Mouse (Mus musculus): ENCODE data around the gene Spen.

The Spen gene

DNA sequence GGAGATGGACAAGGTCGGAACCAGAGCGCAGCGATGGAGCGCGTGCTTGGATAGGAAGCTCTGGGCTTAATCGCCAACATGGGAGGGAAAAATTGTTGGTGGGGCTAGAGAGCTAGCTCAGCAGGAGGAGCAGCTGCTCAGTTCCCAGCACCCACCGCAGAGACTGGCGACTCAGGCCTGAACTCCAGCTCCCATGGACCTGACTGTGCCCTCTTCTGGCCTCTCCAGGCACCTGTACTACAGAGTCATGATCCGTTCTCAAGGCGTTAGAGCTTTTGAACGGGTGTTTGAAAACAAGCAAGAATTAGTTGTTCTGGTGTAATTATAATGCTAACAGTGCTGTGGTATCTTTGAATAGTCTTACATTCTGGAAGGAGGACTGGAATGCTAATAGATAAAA, 9.5 kb downstream of the Spen start:
- DNase-seq = no peak

DNA sequence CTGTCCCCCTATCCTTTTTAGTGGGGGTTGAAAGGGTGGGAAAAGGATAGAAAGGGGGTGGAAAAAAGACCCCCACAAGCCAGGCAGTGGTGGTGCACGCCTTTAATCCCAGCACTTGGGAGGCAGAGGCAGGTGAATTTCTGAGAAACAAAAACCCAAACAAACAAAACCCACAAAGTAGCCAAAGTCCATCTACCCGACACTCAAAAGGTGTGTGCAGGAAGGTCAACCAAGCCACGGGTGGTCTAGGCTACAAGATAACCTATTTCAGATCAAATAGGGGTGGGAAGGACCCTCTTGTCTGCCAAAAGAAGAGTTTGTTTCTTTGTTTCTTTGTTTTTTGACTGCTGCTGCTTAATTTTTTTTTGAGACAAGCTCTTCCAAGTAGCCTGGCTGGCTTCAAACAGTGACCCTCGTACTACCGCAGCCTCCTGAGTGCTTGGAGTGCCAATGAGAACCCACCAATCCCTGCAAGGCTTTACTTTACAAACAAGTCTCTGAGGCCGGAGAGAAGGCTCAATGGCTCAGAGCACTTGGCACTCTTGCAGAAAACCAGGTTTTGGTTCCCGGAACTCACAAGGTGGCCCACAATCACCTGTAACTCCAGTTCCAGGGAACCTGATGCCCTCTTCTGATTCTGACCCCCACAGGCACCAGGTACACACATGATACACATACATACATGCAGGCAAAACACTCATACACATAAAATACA, 11.3 kb downstream of the Spen start:
- no peak for DNase-seq

DNA sequence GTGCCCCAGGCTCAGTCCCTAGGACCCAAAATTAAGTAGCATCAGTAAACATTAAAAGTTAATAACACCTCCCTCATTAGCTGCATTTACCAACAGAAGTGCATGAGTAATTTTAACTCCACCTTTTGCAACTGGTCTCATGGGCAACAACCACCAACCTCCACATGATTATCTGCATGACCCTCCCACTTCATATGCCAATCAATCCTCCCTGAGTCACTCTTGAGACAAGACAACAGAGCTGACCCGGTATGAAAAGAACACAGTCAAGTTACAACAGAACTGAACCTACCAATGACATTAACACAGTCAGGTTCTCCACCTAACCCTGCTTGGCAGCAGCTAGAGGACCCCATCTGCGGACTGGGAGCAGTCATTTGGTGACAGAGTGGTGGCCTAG, 12.5 kb downstream of the Spen start:
- no peak for DNase-seq

DNA sequence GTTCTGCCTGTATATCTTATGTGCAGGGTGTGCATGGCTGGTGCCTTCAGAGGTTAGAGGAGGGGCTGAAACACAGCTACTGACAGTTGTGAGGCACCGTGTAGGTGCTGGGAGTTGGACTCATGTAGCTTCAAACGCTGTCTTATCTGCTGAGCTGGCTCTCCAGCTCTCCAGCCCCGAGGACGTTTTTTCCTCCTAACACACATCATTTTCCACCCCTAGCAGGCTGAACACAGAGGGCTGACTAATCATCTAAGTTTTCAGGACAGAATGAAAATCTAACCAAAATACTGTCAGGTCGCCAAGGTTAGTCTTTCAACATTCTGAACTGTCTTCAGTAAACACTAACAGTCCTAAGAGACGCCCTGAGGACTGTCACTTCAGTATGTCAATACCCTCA, 13.7 kb downstream of the Spen start:
- no peak for DNase-seq

DNA sequence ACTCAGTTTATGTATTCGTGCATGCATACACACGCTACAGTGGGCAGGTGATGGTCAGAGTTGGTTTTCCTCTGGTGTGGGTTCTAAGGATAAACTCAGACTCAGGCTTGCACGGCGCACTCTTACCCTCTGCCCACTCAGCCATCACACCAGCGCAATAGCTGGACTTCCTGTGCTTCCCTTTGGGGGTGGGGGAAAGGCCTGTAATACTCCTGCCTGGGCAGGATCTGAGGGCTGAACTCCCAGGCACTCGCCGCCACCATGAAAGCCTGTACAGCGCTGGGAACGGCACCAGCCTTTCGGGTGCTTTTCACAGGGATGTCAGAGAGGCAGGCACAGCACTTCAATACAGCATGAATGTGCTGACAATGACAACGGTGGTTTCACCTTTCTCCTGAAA, 15.3 kb downstream of the Spen start:
- DNase-seq = no peak

DNA sequence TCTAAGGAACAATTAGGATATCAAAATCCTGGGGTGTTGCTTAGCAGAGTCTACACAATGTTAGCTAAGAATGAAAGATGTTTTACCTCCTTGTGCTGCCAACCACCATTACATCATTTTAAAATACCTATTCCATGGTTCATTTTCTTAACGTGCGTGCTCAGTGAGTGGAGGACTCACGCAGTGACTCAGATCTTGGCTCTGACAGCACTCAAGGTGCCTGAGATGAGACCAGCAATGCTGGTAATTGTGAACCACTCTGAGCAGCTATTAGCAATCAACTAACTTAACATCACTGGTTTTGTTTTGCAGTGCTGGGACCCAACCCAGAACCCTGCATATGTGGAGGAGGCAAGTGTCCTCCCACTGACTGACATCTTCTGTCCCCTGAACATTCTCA, 20.0 kb downstream of the Spen start:
- no peak for DNase-seq

DNA sequence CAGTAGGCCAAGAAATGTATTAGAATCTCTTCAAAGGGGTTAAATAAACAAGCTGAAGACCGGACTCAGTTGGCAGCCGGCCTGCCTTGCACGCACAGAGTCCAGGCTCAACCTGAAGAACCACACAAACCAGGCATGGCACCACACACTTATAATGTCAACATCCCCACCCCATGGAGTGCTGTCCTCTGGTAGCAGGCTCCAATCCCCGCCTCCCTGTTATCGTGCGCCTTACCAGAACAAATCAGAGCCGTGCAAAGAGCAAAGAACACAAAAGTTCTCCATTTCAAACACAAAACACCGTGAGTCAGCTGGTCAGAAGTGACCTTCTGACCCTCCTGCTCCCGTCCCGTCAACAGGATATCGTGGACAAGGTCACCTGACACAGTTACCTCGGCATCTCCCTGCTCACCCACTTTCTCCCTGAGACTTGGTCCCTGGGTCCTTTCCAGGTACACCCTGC, 24.2 kb downstream of the Spen start:
- no peak for DNase-seq

DNA sequence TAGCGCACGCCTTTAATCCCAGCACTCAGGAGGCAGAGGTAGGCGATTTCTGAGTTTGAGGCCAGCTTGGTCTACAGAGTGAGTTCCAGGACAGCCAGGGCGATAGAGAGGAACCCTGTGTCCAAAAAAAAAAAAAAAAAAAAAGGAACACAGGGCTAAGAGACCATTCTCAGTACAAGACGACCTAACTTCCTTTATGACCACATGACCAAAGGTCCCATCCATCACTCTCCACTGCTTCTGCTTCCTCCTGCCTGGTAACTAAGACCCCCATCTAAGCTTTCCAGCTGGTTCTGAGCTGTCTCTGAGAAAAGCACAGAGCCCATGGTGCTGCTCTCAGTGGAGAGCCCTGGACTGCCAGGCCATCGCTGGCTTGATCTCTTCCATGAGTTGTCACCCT, 26.3 kb downstream of the Spen start:
- DNase-seq = no peak

DNA sequence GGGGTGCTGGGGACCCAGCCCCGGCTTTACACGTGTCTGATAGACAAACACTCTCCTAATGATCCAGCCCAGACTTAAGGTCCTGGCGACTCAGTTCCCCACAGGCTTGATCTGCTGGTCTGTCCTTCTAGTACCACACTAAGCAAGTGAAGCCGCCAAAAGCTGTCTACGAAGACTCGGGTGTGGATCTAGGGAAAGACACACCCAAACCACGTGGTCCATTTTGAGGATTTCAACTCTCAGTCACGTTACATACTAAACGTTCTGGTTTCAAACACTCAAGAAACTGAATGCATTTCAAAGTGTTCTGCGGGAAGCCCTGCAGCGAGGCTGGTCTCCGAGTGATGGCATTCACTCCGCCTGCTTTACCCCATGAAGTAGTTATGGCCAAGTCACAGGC, 27.9 kb downstream of the Spen start:
- DNase-seq = no peak

DNA sequence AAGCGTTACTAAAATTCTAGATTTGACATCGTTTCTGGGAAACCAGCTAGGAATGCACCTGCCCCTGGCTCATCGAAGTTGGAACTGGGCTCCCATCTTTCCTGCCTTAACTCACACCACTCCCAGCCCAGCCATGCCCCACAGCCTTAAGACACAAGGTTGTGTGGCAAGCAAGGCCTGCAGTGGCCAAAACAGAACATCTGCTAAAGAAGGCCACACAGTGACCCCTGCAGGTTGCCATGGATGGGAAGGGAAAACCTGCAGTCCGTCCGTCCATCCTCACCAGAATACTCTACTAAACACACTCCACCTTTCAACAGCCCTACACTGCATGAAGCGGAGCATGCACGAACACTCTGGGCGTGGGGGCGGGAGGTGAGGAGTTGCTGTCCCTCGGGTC, 31.5 kb downstream of the Spen start:
- no peak for DNase-seq

DNA sequence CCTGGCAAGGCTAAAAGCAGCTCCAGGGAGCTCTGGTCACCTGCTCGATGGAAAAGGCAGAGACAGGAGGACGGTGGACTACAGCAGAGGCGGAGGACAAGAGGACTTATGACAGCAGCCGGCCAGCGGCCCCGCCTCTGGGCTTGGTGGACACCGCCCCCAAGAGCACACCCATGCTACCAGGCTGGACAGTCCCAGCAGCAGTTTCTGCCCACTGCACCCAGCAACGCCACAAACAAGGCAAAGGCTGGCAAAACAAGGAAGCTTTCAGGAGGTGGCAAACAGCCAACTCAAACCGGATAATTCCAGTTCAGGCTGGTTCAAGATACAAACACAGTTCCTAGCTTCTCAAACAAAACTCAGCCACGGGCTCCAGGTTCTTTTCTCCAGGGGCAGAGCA, 32.0 kb downstream of the Spen start:
- no peak for DNase-seq

DNA sequence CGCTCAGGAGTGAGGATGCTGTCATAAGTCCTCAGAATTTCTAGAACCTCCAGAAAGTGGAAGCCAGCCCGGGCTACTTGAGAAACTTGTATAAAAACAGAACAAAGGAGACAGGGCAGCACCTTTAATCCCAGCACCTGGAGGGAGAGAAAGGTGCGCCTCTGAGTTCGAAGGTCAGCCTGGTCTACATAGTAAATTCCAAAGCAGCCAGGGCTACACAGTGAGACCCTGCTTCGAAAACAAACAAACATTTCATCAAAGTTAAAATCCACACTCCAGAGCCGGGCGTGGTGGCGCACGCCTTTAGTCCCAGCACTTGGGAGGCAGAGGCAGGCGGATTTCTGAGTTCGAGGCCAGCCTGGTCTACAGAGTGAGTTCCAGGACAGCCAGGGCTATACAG, 32.6 kb downstream of the Spen start:
- no peak for DNase-seq

DNA sequence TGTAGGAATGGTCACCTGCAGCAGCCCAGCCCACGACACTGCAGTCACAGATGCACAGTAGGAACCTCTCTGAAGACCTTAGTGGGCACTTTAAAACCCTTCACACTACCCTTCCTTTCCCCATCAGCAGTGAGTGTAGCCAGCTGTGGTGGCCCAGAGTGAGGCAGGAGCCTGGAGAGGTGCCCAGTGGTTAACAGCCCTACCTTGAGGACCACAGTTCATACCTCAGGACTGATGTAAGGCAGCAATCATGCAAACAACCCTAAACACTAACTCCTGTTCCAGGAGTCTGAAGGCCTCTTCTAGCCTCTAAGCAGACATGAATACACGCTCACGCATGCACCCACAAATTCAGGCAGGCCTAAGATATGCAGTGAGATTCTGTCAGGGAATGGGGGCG, 33.9 kb downstream of the Spen start:
- no peak for DNase-seq

DNA sequence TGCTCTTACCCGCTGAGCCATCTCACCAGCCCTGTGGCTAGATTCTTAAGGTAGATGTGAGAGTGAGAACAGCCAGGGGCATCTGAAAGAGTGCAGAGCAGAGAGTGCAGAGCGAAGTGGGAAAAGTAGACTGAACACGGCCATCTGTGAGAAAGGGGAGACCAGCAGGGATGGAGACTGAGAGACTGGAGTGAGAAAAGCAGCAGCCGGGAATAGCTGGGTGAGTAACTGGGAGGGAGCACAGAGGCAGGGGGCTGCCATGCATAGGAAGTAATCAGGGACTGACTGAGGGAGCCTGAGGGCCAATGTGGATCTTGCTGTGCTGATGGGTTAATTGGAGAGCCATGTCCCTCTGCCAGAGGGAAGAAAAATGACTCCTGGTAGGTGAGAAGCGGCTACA, 35.7 kb downstream of the Spen start:
- DNase-seq = no peak

DNA sequence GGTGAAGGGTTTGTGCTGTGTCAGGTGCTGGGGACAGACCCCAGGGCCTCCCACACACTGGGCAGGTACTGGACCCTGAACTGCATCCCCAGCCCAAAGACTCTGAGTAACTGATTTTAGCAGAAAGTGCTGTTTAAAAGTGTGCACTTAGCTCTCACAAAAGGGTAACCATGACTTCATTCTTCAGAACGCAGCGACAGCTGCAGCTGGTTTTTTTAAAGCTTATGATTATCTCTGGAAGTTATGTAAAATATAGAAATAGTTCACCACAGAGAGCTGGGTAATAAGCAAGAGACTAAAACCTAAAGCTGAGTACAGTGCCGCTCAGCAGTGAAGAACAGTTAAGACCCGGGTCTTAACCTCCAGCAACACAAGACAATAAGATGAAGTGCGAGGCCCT, 37.3 kb downstream of the Spen start:
- DNase-seq = no peak

DNA sequence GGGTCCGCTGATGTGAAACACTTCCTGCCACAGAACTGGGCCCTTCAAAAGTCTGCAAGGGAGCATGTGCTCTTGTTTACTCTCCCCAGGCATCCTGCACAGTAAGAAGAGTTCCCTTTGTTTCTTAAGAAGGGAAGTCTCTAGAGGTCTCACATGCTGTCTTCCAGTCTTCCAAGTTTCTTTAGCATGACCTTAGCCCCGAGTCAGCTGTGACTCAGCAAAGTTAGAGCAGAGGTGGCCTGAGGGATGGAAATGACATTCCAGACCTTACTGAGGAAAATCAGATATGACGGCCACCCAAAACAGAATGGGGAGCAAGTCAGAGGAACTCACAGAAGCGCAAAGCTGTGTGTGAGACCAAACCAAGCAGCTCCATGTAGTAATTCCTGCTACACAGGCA, 37.8 kb downstream of the Spen start:
- DNase-seq = no peak

DNA sequence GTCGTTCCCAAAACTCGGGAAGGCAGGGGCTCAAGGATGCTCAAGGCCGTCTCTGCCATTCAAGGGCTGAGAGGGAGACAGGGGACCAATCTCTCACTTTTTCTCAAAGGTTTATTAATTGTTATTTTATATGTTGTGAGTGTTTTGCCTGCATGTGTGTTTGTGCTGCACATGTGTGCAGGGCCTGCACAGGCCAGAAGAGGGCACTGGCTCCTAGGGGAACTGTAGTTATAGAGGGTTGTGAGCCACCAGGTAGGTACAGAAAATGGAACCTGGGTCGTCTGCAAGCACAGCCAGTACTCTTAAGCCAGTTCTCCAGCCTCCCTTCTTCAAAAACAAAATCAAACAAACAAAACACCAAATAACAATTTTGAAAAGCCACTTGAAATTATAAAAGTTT, 49.7 kb downstream of the Spen start:
- peak; percentile 47 to 54 for DNase-seq

DNA sequence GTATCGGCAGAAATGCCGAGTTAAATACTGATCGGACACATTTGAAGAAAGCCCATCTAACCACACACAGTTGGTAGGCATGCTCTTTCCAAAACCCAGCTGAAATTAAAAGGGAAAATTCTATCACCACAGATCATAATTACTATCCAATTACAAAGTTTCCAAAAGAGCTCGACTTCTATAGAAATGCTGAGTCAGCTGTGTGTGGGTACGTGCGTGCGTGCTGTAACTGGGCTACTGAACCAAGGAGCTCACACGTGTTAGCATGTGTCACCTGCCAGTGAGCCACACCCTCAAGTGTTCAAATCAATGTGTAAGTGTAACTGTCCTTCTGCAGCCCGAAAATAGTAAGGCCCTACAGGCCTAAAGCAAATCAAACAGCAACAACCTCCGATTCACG, 50.8 kb downstream of the Spen start:
- no peak for DNase-seq

DNA sequence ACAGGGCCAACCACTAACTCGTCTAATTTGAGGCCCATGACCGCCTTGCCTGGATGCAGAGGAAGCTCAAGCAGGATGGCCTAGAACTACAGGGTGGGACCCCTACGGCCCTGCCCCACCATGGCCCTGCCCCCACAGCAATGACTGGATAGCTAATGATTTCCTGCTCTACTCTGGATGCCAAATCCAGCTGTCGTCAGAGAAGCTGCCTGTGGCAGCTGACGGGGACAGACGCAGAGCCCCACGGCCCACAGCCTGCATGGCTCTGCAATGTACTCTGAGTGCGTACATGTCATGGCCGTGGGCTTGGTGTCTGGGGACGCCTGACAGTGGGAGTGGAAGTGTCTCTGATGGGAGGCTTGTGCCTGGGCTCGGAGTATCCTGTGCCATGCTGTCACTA, 54.3 kb downstream of the Spen start:
- DNase-seq = no peak

DNA sequence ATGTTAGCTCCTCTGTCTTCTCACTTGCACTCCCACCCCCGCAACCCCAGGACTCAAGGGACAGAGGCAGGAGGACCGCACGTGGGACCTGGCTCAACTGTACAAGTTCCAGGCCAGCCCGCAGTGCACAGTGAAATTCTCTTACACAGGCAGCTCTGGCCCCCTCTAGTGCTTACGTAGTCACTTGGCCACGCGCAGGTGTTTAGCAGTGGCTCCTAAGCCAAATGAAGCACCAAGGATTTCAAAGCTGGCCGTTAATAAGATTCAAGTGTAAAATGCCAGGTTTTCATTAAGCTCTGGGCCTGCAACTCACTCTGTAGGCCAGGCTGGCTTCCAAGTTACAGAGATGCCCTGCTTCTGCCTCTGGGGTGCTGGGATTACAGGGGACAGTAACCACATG, 59.0 kb downstream of the Spen start:
- no peak for DNase-seq

DNA sequence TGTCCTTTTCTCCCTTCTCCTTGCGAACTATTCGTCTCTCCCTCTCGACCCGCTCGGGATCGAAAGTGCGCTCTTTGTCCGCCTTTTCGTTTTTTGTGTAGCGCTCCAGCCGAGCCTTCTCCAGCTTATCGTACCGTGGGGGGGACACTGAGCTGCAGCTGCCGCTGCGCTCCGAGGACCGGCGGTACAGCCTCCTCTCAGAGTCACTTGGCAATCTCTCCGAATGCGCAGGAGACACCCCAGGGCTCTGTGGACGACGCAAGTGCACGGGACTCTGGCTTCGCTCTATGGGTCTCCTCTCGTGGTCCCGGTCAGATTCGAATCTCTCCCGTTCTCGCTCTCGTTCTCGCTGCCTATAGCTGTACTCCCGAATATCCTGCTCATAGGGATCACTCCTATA, 59.6 kb downstream of the Spen start:
- DNase-seq = no peak

DNA sequence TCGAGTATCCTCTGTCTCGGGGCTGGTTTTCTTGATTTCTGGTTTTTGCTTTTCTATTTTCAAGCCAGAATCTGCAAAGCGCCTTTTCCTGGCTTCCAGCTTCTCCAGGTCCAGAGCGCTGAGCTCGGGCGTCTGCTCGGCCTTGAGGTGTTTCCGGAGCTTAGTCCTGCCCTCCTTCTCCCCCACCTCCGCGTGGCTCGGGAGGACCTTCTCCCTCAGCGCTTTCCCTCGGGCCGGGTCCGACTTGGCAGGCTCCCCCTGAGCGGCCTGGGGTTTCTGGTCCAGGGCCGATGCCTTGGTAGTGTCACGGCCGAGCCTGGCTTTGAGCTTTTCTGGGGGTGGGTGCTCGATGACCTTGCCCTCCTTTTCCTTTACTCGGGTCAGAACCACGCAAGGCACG, 60.2 kb downstream of the Spen start:
- no peak for DNase-seq

DNA sequence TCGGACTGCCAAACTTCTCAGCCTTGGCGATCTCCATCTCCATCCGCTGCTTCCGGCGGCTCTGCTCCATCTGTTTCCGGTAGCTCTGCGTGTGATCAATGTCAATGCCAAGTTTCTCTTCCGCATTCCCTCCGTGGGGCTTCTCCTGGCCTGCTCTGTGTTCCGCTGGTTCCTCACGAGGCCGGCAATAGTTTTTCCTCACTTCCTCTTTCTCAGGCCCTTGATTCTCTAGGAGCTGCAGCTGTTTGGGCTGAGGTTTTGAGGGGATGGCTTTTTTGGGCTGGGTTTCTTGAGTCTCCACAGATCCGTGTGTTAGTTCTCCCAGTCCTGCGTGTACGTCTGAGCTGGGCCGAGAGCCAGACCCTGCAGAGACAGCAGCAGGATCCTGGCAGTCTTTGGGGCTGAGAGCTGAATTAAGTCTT, 60.7 kb downstream of the Spen start:
- no peak for DNase-seq

DNA sequence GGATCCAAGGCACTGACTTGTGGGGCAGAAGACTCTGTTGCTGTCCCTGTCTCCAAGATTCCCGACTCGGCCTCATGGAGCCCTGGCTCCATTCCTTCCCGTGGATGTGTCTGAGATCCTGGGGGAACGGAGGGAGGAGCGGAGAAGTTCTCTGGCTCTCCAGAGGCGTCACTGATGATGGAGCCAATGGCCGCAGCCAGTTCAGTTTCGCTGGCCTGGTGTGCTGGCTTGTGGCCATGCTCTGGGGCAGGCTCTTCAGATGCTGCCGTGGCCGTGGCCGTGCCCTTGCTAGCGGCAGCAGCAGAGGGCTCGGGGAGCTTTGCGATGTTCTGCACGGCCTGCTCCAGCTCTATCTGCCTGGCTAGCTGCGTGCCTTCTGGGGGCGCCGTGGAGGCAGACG, 64.0 kb downstream of the Spen start:
- no peak for DNase-seq

DNA sequence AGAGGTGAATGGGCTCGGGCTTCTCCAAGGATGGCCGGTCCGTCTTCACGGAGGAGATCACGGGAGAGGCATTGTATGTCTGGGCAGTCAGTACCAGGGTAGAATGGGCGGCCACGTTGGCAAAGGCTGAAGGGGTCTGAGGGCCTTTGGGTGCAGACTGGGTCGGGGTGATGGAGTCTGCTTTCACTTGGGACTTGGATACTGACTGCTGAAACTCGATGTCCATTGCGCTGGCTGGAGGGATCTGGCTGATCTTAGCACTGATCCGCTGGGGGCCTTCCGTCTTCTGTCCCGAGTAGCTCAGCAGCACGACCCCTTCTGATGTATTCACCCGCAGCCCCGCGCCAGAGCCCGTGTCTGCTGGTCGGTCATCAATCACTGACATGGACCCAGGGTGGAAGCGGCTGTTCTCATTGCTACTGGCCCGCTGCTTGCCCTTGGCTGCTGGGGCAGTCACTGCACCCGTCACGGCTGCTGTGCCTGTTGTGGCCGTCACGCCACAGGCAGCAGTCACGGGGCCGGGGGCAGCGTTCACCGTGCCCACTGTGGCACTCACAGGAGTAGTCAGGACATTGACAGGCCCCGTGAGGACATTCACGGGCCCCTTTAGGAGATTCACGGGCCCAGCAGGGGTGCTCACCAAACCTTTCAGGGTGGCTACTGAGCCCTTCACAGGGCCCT, 65.6 kb downstream of the Spen start:
- DNase-seq = no peak

All from thymus, postnatal 36 days (tissue).